Mouse (Mus musculus): Measurements from ENCODE around the gene Gng13. TPM values are rescaled to one million over a fixed set of nuclear protein-coding genes. Genes with fewer than 3 reads are reported as not detected.
"Not testable (repeated sequence)": the region's sequence is repeated elsewhere in the genome, so short reads cannot be mapped to it uniquely, and the experiment has no call there.

The Gng13 gene
- total RNA-seq, 2 experiments from 2014 or later = not detected

GRCm38 (mm10) chr17:25727265-25728008 lies 10.5 kb downstream of the Gng13 start, which contains the start of the genes Chtf18 and Rpusd1:
TSS of gene Chtf18 (minus strand) at chr17:25727419.
TSS of gene Rpusd1 (plus strand) at chr17:25727670.
- ATAC-seq (replicated peaks; ENCODE audit: low FRiP score, poor library complexity, severe bottlenecking) = peak; percentile 92

DNA sequence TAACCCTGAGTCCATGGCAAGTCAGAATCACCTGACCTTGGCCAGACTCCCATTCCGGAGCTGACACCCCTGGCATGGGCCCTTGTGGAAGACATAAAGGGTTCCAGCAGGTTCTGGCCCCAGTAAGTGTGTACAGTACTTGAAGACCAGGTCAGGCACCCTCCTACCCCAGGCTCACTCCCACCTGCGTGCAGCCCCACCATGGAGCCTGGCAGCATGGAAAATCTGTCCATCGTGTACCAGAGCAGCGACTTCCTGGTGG lies 11.0 kb downstream of the Gng13 start:
- ATAC-seq (replicated peaks; ENCODE audit: low FRiP score, poor library complexity, severe bottlenecking) = peak; percentile 8

GRCm38 (mm10) chr17:25732082-25732481 lies 15.1 kb downstream of the Gng13 start:
- ATAC-seq (replicated peaks; ENCODE audit: low FRiP score, poor library complexity, severe bottlenecking) = no peak

- no peak for ATAC-seq (replicated peaks; ENCODE audit: low FRiP score, poor library complexity, severe bottlenecking)
Observed at GRCm38 (mm10) chr17:25735246-25735645, 18.3 kb downstream of the Gng13 start.

- ATAC-seq (replicated peaks; ENCODE audit: low FRiP score, poor library complexity, severe bottlenecking) = no peak
Observed at GRCm38 (mm10) chr17:25735745-25736144, 18.8 kb downstream of the Gng13 start, which contains the start of gene Mslnl. TSS of gene Mslnl (plus strand) at chr17:25736042.

DNA sequence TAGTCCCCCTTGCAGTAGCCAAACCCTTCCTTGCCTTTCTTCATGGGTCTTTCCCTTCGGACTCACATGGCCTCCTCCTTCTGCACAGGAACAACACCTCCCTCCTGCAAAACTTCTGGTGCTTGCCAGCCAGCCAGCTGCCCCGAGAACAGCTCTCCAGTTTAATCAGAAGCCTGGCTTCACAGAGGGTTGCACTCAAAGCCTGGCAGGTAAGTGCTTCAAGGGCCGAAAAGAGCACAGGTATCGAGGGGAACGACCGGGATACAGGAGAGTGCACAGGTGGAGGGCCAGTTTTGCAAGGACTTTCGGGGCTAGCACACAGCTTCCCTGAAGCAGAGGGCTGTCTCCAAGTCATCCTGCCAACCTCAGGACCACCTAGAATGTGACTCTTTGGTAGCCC lies 21.9 kb downstream of the Gng13 start:
- ATAC-seq (replicated peaks; ENCODE audit: low FRiP score, poor library complexity, severe bottlenecking) = no peak

- ATAC-seq (replicated peaks; ENCODE audit: low FRiP score, poor library complexity, severe bottlenecking) = not testable (repeated sequence)
Observed at GRCm38 (mm10) chr17:25741471-25741870, 24.5 kb downstream of the Gng13 start.

DNA sequence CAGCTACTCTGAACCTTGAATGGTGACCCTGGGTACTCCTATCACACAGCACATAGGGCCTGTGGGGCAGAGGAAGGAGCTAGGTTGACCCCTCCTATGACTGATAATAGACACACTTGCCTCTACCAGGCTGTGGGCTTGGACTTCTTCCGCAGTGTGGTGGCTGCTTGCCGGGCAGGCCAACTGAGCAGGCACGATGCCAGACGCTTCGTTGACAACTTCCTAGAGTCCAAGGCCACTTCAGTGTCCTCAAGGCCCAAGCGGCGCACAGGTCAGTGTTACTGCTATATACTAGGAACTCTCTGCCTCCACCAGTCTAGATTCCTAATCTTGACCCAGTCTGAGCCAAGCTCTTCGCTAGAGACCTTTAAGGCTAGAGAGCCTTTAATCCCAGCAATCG lies 26.9 kb downstream of the Gng13 start:
- ATAC-seq (replicated peaks; ENCODE audit: low FRiP score, poor library complexity, severe bottlenecking) = no peak

GRCm38 (mm10) chr17:25744311-25744710 lies 27.3 kb downstream of the Gng13 start:
- ATAC-seq (replicated peaks; ENCODE audit: low FRiP score, poor library complexity, severe bottlenecking) = no peak

GRCm38 (mm10) chr17:25748238-25748637 lies 31.3 kb downstream of the Gng13 start:
- ATAC-seq (replicated peaks; ENCODE audit: low FRiP score, poor library complexity, severe bottlenecking) = no peak

DNA sequence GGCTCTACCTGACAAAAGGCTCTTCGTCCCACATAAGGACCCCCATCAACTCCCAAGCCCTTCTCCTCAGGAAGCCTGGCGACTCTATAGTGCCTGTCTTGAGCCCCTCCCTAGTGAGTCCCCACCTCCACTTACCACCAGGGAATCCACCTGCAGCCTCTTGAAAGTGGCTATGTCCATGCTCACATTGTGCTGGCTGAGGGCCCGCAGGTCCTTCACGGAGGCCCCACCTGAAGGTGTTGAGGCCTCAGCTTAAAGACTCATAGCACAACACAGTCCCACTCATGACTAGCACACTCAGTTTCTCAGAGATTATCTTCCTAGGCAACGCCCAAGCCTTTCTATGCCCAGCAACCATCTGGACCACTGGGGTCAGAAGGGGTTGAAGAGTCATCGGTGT lies 32.3 kb downstream of the Gng13 start:
- ATAC-seq (replicated peaks; ENCODE audit: low FRiP score, poor library complexity, severe bottlenecking) = no peak

DNA sequence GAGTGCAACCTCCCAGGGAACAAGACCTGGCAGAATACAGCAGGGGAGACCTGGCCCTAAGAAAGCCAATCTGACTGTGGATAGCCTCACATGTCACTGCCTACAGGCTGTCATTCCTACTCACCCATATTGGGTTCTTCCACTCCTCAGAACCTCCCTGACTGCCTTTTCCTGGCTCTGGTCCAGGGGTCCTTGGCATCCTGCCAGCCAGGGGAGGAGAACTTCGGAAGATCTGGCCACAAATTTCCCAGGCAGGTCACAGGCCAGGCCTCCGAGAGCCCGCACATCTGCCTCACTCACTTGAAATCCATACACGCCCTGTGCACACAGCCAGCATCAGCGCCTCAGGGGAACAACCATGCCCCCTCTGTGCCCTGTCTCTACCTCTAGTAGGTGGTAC lies 34.5 kb downstream of the Gng13 start:
- no peak for ATAC-seq (replicated peaks; ENCODE audit: low FRiP score, poor library complexity, severe bottlenecking)

DNA sequence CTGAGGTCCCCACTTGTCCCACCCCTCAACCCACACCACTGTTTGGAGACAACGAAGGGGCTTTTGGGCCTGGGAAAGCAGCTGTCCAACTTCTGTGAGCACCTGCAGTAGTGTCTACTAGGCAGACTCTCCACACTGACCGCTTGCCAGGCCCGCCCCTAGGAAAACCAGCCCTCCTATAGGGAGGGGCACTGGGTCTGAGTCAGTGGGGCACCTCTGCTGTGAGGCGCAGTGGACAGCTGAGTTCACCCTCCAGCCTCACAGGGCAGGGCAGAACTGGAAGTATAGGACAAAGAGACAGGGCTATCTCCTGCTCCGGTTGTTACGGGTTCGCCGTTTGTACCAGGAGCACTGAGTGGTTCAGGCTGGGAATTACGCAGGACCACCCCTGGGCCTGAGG lies 37.3 kb downstream of the Gng13 start, which contains the start of gene Msln:
Msln (minus strand) TSS at position 138 of the 400 bp plus-strand sequence.
- ATAC-seq (replicated peaks; ENCODE audit: low FRiP score, poor library complexity, severe bottlenecking) = no peak

DNA sequence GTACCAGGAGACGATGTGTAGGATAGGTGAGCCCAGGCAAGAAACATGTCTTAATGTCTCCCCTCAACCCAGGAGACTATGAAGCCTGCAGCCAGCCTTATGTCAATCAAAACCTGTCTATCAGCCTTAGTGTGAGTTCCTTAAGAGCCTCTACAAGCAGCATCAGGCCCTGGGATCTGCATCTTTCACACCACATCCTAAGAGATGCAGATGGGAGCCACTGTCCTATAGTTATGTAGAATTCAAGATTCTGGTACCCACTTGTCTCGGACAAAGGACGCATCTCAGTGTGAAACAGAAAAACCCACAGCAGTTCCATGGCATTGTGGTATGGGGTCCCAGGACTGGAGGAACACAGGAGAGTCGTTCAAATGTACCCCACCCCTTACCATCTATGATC lies 38.1 kb downstream of the Gng13 start:
- ATAC-seq (replicated peaks; ENCODE audit: low FRiP score, poor library complexity, severe bottlenecking) = no peak

DNA sequence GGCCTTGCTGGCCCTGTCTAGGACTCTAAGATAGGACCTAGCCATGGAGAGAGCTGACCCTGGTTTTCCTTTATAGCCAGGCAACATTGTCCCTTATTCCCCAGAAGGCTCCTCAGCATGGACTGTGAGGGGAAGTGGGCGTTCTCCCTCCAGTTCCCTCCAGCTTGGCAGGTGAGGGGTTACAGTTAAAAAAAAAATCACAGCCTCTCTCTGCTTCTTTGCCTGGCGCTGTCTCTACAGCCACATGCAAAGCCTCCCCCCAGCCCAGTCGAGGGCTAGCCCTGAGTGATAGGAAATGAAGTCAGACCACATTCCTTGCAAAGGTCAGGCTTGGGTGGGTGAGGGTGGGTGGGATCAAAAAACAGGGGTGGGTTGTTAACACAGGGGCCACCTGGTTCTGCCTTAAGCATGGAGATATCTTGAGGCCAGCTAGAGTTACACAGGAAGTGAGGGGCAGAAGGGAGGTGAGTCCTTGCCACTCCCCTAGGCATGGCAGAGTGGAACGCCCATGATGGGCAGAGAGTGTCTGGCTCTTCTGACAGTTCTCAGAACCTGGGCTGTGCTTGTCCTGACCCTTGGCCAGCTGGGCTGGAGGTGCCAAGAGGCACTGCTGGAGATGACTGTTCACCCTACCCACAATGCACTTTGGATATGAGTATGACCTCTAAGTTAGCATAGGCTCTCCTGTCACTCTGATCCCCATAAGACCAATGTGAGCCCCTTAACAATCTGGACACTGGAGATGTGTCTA lies 38.8 kb downstream of the Gng13 start:
- ATAC-seq (replicated peaks; ENCODE audit: low FRiP score, poor library complexity, severe bottlenecking) = no peak

DNA sequence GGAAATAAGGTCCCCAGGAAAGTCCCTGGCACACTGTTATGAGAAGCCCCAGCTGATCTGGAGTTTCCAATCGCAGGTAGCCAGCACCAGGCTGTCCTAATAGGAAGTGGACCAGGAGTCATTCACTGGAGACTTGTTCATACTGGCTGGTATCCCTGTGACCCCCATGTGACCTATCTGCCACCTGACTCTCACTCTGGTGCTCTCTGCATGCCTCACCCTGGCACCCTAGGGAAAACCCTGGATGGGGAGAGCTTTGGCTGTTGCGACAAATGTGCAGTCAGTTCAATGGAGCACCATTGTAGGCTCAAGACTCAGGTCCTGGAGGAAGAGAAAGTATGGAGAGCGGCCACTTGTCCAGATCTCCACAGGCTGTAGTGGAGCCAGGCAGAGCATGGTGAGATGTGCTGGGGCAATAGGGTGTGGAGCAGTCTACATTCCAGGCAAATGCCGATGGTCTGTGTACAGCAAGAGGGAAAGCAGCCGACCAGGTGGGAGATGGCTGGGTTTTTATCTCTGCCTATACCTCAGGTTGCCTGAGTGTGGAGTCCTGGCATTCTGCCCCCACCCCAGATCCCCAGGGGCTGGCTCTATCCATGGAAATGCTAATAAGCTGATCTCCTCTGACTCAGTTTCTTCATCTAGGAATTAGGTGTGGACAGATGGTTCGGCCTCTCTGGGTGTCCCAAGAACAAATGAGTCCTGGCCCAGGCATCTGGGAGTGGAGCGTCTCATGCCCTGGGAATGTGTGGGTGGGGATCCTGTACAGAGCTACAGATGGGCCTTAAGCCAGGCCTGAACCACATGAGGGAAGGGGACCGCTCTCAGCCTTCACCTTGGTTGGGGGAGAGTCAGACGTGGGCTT lies 39.6 kb downstream of the Gng13 start:
- no peak for ATAC-seq (replicated peaks; ENCODE audit: low FRiP score, poor library complexity, severe bottlenecking)

DNA sequence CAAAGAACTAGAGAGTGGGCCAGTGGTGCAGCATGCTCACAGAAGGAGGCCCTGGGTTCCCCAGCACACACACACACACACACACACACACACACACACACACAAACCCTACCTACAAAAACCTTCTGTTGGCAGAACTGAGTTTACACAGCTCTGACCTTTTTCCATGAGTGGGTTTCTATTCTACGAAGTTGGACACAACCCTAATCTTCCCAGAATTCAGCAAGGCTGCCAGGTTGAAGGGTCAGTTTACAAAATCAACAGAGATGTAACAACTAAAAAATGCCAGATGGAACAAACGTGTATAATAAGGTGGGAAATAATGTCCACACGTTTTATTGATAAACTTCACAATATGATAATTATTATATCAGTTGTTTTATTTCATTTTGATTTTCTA lies 40.7 kb downstream of the Gng13 start:
- ATAC-seq (replicated peaks; ENCODE audit: low FRiP score, poor library complexity, severe bottlenecking) = no peak

- no peak for ATAC-seq (replicated peaks; ENCODE audit: low FRiP score, poor library complexity, severe bottlenecking)
Observed at GRCm38 (mm10) chr17:25760148-25760547, 43.2 kb downstream of the Gng13 start.

GRCm38 (mm10) chr17:25761561-25761970 lies 44.6 kb downstream of the Gng13 start:
- ATAC-seq (replicated peaks; ENCODE audit: low FRiP score, poor library complexity, severe bottlenecking) = no peak

GRCm38 (mm10) chr17:25762591-25762990 lies 45.6 kb downstream of the Gng13 start:
- no peak for ATAC-seq (replicated peaks; ENCODE audit: low FRiP score, poor library complexity, severe bottlenecking)

Measured in erythroid progenitor cell, adult 5-6 weeks (primary cell).